Mouse (Mus musculus) lung, postnatal 10 days (tissue): ENCODE measurements around the gene Lrig1.
"Not testable (repeated sequence)": the region's sequence is repeated elsewhere in the genome, so short reads cannot be mapped to it uniquely, and the experiment has no call there.

Experiments
- DNase-seq: peaks from one replicate; pipeline ENCODE4 v3.0.0; 2021

Gene Lrig1

DNA sequence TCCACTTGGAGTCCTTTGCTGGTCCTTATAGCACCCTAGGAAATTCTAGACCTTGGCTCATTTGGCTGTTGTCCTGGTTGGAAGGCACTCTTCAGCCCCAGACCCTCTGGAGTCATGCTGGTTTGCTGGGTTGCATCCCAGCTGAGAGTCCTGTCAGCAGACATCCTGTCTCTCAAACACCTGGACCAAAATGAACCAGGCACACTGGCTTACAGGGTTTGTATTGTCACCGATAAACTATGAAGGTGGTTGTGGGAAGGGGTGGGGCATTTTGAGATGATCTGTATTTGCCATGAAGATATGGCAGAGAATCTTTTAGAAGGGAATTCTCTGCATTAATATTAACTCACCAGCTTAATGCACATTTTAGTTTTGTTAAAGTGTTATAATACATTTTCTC is 139.1 kb downstream of the Lrig1 start:
- DNase-seq: no peak

DNA sequence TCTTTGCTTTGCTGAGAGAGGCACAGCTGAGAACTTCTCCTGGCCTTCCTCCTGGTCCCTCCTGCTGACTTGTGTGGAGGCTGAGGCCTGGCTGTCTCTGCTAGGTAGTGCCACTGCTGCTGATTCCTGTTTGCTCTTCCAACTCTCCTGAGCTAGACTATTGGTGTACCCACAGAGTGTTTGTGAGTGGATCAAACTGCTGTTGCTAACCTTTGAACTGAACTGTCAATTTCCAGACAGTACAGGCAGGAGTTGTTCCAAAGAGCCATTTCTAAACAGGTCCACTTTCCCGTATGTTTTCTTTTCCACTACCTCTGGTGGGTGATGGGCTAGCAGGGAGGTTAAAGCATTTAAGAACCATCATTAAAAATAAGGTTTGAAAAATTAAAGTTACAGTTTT is 141.4 kb downstream of the Lrig1 start:
- not testable (repeated sequence) for DNase-seq
